Mouse (Mus musculus): ENCODE measurements around the gene Cma2. TPM values are rescaled to one million over a fixed set of nuclear protein-coding genes. Genes with fewer than 3 reads are reported as not detected.
"Not testable (repeated sequence)": the region's sequence is repeated elsewhere in the genome, so short reads cannot be mapped to it uniquely, and the experiment has no call there.

Cma2 gene
- total RNA-seq, 1 experiment from 2014 or later: not detected

DNA sequence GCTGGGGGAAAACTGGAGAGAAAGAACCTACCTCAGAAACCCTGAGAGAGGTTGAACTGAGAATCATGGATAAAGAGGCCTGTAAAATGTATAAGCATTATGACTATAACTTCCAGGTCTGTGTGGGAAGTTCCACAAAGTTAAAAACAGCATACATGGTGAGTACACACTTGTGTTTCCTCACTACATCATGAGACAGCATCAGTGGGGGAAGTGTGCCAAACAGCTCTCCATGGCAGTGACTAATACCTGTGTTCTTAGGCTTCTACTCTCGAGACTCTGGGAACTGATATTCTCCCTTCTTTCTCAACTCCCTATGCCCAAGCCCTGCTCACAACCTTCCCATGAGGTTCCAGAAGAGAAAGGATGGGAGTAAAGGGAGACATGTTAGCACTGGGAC, 68.7 kb downstream of the Cma2 start:
- ATAC-seq (ENCODE audit: extremely low read depth, insufficient number of reproducible peaks, low FRiP score, poor library complexity, severe bottlenecking): no peak

DNA sequence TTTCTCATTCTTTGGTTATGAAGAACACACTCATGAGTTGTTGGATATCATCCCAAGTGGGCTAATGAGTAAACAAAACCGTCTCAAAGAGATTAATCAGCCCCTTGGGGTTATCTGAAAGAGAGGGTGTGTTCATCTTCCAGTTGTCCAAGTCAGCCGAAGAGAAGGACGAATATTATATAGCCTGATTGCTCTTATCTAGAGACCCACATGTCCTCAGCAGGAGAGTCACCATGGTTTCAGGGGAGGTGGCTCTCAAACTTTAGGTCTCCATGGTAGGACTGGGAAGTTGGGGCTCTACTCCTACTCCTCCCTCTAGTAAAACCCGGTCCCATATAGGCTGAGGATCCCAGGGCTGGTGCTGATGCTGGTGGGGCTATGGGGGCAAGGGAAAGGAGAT, 70.5 kb downstream of the Cma2 start:
- ATAC-seq (ENCODE audit: extremely low read depth, insufficient number of reproducible peaks, low FRiP score, poor library complexity, severe bottlenecking): not testable (repeated sequence)

Other genes starting within 250 kb of the Cma2 start
- 6.9 and 9.5 TPM in 2 replicates for gene Tgm1, start 237.1 kb upstream of the Cma2 start, total RNA-seq (2017)
- 27.2 and 36.8 TPM in 2 replicates for gene Rabggta, start 228.7 kb upstream of the Cma2 start, total RNA-seq (2017)
- 20.4 and 28.0 TPM in 2 replicates for gene Dhrs1, start 205.3 kb upstream of the Cma2 start, total RNA-seq (2017)
- gene Nop9, start 205.3 kb upstream of the Cma2 start, total RNA-seq (2017): 12.1 and 15.8 TPM in 2 replicates
- gene Cideb, start 192.5 kb upstream of the Cma2 start, total RNA-seq (2017): 0.49 TPM in 1 of 2 replicates, not detected in the other
- gene Ltb4r2, start 189.6 kb upstream of the Cma2 start, total RNA-seq (2017): 0.25 and 0.81 TPM in 2 replicates
- 12.9 and 14.6 TPM in 2 replicates for gene Ltb4r1, start 185.0 kb upstream of the Cma2 start, total RNA-seq (2017)
- 0.49 TPM in 1 of 2 replicates, not detected in the other for gene Adcy4, start 166.9 kb upstream of the Cma2 start, total RNA-seq (2017)
- 17.3 and 30.9 TPM in 2 replicates for gene Ripk3, start 162.1 kb upstream of the Cma2 start, total RNA-seq (2017)
- not detected in 2 replicates for gene Nfatc4, start 127.8 kb upstream of the Cma2 start, total RNA-seq (2017)
- 0.23 and 0.25 TPM in 2 replicates for gene Nynrin, start 97.0 kb upstream of the Cma2 start, total RNA-seq (2017)
- 0.37 TPM in 1 of 2 replicates, not detected in the other for gene Cbln3, start 66.6 kb upstream of the Cma2 start, total RNA-seq (2017)
- 157 and 158 TPM in 2 replicates for gene Khnyn, start 66.0 kb upstream of the Cma2 start, total RNA-seq (2017)
- gene Sdr39u1, start 50.7 kb upstream of the Cma2 start, total RNA-seq (2017): 9.7 and 16.3 TPM in 2 replicates
- 0.37 and 2.1 TPM in 2 replicates for gene Cma1, start 6.3 kb upstream of the Cma2 start, total RNA-seq (2017)
- gene Mcpt1, start 67.0 kb downstream of the Cma2 start, total RNA-seq (2017): not detected in 2 replicates
- gene Mcpt9, start 79.5 kb downstream of the Cma2 start, total RNA-seq (2017): not detected in 2 replicates
- not detected in 2 replicates for gene Mcpt2, start 91.1 kb downstream of the Cma2 start, total RNA-seq (2017)
- gene Mcpt4, start 111.3 kb downstream of the Cma2 start, total RNA-seq (2017): not detected in 2 replicates
- gene Mcpt8, start 134.3 kb downstream of the Cma2 start, total RNA-seq (2017): 0.58 TPM in 1 of 2 replicates, not detected in the other
- not detected in 2 replicates for gene Ctsg, start 151.6 kb downstream of the Cma2 start, total RNA-seq (2017)
- not detected in 2 replicates for gene Gzme, start 169.6 kb downstream of the Cma2 start, total RNA-seq (2017)
- gene Gzmd, start 181.6 kb downstream of the Cma2 start, total RNA-seq (2017): not detected in 2 replicates
- gene Gzmg, start 208.6 kb downstream of the Cma2 start, total RNA-seq (2017): not detected in 2 replicates
- gene Gzmn, start 223.6 kb downstream of the Cma2 start, total RNA-seq (2017): not detected in 2 replicates

Measured in neutrophil, adult 5-6 weeks (primary cell).